Mouse (Mus musculus): Measurements from ENCODE around the gene Smarcad1. TPM values are rescaled to one million over a fixed set of nuclear protein-coding genes. Genes with fewer than 3 reads are reported as not detected.

Gene Smarcad1
- total RNA-seq, 4 experiments from 2014 or later: 31.8 to 45.6 (median 38.9) TPM

- no peak for DNase-seq
Measured at GRCm38 (mm10) chr6:65117540-65117939, 75.2 kb downstream of the Smarcad1 start.

GRCm38 (mm10) chr6:65126074-65126726 lies 83.8 kb downstream of the Smarcad1 start:
- no peak for DNase-seq

DNA sequence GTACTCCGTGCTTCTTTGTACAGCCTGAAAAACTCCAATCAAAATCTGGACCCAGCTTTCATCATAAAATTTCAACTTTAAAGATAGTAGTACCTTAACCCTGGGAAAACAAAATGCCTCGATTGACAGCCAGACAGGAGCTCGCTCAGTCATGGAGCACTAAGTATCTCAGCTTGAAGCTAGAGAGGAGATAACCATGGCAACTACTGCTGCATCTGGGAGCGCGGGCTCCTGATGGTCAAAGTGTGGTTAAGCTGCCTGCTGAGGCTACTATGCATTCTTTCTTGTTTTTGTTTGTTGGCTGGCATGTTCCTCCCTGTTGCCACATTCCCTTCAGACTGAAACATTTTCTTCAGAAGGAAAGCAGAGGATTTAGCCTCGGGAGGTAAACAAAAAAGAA lies 90.0 kb downstream of the Smarcad1 start:
- no peak for DNase-seq

DNA sequence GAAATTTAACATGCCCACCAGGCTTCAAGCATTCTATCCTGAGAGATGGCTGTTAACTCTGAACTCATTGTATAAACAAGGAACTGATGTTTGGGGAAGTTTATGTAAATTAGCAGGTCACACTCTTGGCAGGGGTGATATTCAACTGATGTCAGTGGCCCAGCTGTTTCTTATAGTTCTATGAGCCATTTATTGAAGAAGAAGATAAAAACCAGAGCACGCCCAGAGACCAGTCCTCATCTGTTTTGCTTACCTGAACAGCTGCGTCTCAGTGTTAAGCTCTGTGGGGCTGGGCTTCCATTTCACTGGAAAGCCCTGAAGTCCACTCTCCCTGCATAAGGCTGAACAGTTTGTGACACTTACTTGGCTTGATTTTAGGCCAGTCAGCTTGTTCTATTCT lies 95.4 kb downstream of the Smarcad1 start:
- DNase-seq: no peak

DNA sequence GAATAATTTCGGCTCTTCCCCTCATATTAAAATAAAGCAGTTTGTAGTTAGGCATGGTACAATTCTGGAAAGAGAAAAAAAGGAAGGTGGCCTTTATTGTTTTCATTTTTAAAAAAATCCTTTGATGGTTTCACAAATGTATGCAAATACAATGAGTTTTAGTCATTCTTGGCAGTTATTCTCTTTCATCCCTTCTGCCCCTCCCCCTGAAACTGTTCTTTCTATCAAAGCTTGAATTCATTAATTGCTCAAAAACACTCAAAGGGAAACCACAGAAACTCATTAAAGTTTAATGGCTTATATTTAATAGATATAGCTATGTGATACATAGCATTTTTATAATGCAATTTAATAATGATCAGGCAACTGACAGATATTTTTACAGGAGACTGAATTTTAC lies 95.9 kb downstream of the Smarcad1 start:
- DNase-seq: no peak

DNA sequence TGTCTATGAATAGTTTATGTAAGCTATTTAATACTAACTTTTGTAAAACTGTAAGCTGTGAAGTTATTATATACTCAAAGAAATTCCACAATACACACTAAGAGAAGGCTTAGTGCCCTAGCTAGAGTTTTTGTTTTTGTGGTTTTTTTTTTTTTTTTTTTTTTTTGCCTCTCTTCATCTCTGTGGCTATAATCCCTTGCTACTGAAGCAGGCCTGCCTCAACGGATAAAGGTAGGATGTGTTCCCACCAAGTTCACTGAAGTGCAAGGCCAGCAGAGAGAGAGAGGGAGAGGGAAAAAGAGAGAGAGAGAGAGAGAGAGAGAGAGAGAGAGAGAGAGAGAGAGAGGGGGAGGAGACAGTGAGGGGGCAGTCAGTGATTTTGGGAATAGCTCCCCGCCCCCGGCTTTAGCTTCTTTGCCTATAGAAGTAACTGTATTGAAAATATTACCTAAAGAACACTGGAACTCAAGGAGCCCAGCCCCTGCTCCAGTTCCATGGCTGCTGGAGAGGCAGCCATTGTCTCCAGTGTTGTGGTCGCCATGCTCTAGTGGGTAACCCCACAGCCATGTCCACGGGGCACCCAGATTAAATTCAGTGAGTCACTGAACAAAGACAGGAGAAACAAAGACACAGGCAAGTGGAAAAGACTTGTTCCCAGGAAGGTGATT lies 97.8 kb downstream of the Smarcad1 start:
- no peak for DNase-seq

GRCm38 (mm10) chr6:65140750-65141243 lies 98.4 kb downstream of the Smarcad1 start:
- no peak for DNase-seq

DNA sequence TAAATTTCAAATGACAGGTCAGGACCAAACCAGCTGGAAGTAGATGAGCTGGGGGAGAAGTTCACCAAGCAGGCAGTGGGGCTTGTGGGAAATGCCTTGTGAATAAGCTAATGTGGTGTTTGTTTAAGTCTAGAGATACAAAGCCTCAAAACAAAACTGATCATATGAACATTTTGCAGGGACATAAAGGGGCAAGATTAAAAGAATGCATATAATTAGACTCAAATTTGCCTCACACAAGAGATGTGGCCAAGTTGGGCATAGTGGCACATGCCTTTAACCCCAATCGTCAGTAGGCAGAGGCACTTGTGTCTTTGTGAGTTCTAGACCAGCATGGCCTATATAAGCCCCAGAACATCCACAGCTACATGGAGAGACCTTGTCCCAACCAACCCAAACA lies 99.9 kb downstream of the Smarcad1 start:
- DNase-seq: no peak

- DNase-seq: no peak
Measured at GRCm38 (mm10) chr6:65144621-65145205, 102.3 kb downstream of the Smarcad1 start, which contains the start of gene Hpgds. Gene Hpgds (minus strand): TSS chr6:65144908.

DNA sequence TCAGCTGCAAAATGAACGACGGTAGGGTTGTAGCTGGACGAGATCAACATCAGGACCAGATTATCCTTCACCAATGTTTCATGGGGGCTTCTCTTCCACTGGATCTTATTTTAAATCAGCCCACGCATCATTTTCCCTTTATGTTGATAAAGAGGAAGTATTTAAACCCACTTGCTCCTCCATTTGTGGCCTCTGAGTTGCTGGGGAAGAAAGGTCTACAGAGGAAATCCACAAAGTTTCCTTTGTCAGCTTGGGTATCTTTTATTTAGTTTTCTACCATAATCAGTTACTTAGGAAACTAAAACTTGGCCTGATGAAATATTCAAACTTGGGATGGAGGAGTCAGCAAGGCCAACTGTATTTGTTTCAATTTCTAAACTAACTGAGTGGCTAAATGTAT lies 104.0 kb downstream of the Smarcad1 start:
- DNase-seq: no peak

DNA sequence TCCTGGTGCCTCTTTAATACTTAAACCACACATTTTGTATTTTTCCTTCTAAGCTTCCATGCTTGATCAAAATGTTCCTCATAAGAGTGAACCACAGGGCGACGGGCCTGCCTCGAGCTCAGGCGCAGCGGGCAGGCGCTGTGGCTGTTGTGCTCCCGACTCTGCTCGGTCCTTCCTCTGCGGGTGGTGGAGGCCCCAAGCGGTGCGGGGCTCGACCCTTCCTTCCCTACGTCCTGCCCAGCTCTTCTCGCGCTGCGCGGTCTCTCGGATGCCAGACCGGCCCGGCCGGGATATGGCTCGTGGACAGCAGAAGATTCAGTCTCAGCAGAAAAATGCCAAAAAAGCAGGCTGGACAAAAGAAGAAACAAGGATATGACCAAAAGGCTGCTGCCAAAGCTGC lies 108.3 kb downstream of the Smarcad1 start:
- DNase-seq: no peak

DNA sequence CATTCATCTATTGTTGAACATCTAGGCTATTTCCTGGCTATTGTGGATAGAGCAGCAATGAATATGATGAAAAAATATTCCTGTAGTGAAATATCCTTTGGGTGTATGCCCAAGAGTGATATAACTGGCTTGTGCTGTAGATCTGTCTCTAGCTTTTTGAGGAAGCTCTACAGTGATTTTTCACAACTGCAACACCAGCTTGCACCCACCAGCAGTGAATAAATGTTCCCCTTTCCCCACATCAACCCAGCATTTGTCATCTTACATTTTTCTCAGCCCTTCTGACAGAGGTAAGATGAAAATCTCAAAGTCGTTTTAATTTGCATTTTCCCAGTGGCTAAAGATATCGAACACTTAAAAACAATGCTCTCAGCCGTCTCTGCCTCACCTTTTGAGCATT lies 111.2 kb downstream of the Smarcad1 start:
- DNase-seq: no peak

- DNase-seq: no peak
Measured at GRCm38 (mm10) chr6:65157042-65157441, 114.7 kb downstream of the Smarcad1 start.

DNA sequence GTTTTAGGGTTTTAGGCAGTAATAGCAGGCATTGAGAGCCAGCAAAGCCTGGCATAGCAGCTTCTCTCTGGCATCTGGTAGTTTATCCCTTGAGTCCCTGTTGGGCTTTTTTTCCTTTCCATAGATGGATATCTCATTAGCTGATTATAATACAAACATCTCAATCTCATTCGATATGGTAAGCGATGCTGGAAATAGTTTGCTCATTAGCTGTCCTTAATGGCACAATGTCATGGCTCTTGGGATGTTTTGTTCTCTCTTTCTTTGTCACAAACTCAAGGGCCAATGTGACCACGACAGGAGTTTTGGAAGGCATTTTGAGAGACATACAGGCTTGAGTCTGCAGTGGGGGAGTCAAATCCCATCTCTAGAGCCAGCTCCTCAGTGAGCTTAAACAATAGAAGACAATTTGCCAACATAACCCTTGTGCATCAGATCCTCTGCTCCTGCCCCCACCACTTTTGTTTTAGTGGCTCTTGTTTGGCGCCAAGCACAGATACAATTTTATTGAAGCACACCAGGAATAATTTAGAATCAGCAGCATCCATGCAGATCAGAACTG lies 117.1 kb downstream of the Smarcad1 start:
- DNase-seq: no peak

DNA sequence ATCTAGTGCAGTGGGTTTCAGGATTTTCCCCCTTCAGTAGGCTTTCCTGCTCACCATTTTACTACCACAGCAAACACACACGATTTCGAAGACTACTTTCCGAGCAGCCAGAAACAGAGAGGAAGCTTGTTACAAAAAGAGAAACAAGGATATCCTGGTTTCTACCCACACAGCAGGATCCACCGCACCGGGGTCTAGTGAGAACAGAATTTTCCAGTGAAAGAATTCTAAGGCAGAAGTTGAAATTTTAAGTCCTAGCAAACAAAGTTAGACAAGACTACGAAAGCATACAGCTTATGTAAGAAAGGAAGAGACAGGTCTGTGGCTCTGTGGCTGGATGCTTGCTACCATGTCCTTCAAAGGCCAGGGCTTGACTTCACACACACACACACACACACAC lies 121.8 kb downstream of the Smarcad1 start:
- DNase-seq: no peak

DNA sequence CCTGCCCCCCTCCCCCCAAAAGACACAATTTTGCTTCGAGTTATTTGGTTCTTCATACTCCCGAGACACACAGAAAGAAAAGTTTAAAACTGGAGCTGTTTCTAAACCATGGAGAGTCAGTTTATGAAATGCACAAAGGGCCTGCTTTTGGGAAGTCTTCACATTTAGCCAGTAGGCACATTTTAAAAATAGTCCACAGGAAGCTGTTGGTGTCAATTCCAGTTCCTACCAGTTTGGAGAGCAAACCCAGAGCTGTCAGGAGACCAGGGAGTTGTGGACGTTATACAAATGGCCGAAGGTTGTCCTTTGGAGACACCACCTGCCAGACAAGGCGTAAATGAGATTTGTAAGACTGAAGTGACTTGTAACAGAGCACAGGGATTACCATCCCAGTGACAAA lies 122.6 kb downstream of the Smarcad1 start:
- no peak for DNase-seq

Other genes starting within 250 kb of the Smarcad1 start
- gene Hpgds, start 102.3 kb downstream of the Smarcad1 start, total RNA-seq (2022): 1 to 10 TPM; 2.0 to 6.1 (median 3.9) TPM